Mouse (Mus musculus) right cerebral cortex, adult 2 months (tissue): ENCODE measurements at regions not wholly inside any gene's neighbourhood (a gene's known extent, or its start where the extent isn't known, plus 50 kb on each side); places are given as distances from the start of the nearest gene placed in this dataset.

Source experiments
- DNase-seq, 2 experiments: peaks; one replicate each; pipeline ENCODE4 v3.0.0; 2021 to 2022; ENCODE audit warnings: low spot score in 2 of 2

GRCm38 (mm10) chr12:109881108-109881507, 281.0 kb upstream of the Rtl1 start:
- DNase-seq, result no peak

- DNase-seq, result no peak
Measured at GRCm38 (mm10) chr12:109891206-109891605, 291.1 kb upstream of the Rtl1 start.

GRCm38 (mm10) chr12:109892834-109893233, 292.7 kb upstream of the Rtl1 start:
- no peak for DNase-seq

- DNase-seq, result no peak
Measured at GRCm38 (mm10) chr12:109893657-109894056, 293.5 kb upstream of the Rtl1 start.

- DNase-seq, result no peak
Measured at GRCm38 (mm10) chr12:109895389-109895788, 295.3 kb upstream of the Rtl1 start.

GRCm38 (mm10) chr12:109896397-109896796, 296.3 kb upstream of the Rtl1 start:
- DNase-seq, result no peak

- no peak for DNase-seq
Measured at GRCm38 (mm10) chr12:109896906-109897305, 296.8 kb upstream of the Rtl1 start.

- no peak for DNase-seq
Measured at GRCm38 (mm10) chr12:109897861-109898385, 297.8 kb upstream of the Rtl1 start.

GRCm38 (mm10) chr12:109899420-109899819, 299.3 kb upstream of the Rtl1 start:
- DNase-seq, result no peak

GRCm38 (mm10) chr12:109910966-109911495, 310.9 kb upstream of the Rtl1 start:
- DNase-seq, result no peak

GRCm38 (mm10) chr12:109911506-109911905, 311.4 kb upstream of the Rtl1 start:
- no peak for DNase-seq

- DNase-seq, result no peak
Measured at GRCm38 (mm10) chr12:109917761-109918160, 317.6 kb upstream of the Rtl1 start.

- DNase-seq, result no peak
Measured at GRCm38 (mm10) chr12:109918901-109919300, 318.8 kb upstream of the Rtl1 start.

GRCm38 (mm10) chr12:109922111-109922510, 322.0 kb upstream of the Rtl1 start:
- DNase-seq, result no peak

- DNase-seq, result peak; percentile 20 to 29
Measured at GRCm38 (mm10) chr12:109925866-109926265, 325.7 kb upstream of the Rtl1 start.

GRCm38 (mm10) chr12:109926643-109927042, 326.5 kb upstream of the Rtl1 start:
- no peak for DNase-seq

- no peak for DNase-seq
Measured at GRCm38 (mm10) chr12:109946179-109946578, 332.7 kb upstream of the Dio3 start.

- no peak for DNase-seq
Measured at GRCm38 (mm10) chr12:109946936-109947335, 331.9 kb upstream of the Dio3 start.

GRCm38 (mm10) chr12:109947886-109948433, 330.9 kb upstream of the Dio3 start:
- DNase-seq, result no peak

GRCm38 (mm10) chr12:109948434-109948984, 330.4 kb upstream of the Dio3 start:
- DNase-seq, result no peak

- no peak for DNase-seq
Measured at GRCm38 (mm10) chr12:109949231-109949965, 329.5 kb upstream of the Dio3 start.

- no peak for DNase-seq
Measured at GRCm38 (mm10) chr12:109950632-109951031, 328.2 kb upstream of the Dio3 start.

- DNase-seq, result no peak
Measured at GRCm38 (mm10) chr12:109951473-109951872, 327.4 kb upstream of the Dio3 start.
